Mouse (Mus musculus) neural tube, embryonic 11.5 days (tissue): ENCODE data around the gene Paf1. TPM values are rescaled to one million over a fixed set of nuclear protein-coding genes. Genes with fewer than 3 reads are reported as not detected.
A peak's percentile ranks its signal among the peaks of the same experiment; 100 is the strongest.

Experiments used
- ATAC-seq: fragments of 200-750 bp; cut with Nextera tagmentation; 2 replicates; pipeline ENCODE4 v1.8.0; 2017; ENCODE audit warnings: moderate number of reproducible peaks, mild to moderate bottlenecking, moderate TSS enrichment, moderate library complexity; ENCODE audit not compliant: insufficient read depth, low FRiP score, low TSS enrichment
- DNase-seq: peaks from one replicate; pipeline ENCODE4 v3.0.0-alpha.2; 2015; ENCODE audit warnings: low spot score
- H3K27ac ChIP-seq: fragments of 300-500 bp; sonication (generic); 2 replicates; pipeline ENCODE4 v1.5.1; 2014; ENCODE audit warnings: low read depth, mild to moderate bottlenecking, low read length
- H3K27me3 ChIP-seq: fragments of 300-500 bp; sonication (generic); 2 replicates; pipeline ENCODE4 v1.6.1; 2014; ENCODE audit warnings: mild to moderate bottlenecking, low read length, mixed read lengths; ENCODE audit not compliant: control insufficient read depth, insufficient read depth
- H3K36me3 ChIP-seq: fragments of 300-500 bp; sonication (generic); 2 replicates; pipeline ENCODE4 v1.6.1; 2014; ENCODE audit warnings: mild to moderate bottlenecking, low read length, moderate library complexity, mixed read lengths; ENCODE audit not compliant: control insufficient read depth, insufficient read depth
- H3K4me1 ChIP-seq: fragments of 300-500 bp; sonication (generic); 2 replicates; pipeline ENCODE4 v1.6.1; 2014; ENCODE audit warnings: low read length, mixed read lengths; ENCODE audit not compliant: control insufficient read depth, insufficient read depth
- H3K4me2 ChIP-seq: fragments of 300-500 bp; sonication (generic); 2 replicates; pipeline ENCODE4 v1.6.1; 2014; ENCODE audit warnings: low read depth, mild to moderate bottlenecking, moderate library complexity
- H3K4me3 ChIP-seq: fragments of 300-500 bp; sonication (generic); 2 replicates; pipeline ENCODE4 v1.5.1; 2014; ENCODE audit warnings: low read depth, low read length
- H3K9ac ChIP-seq: fragments of 300-500 bp; sonication (generic); 2 replicates; pipeline ENCODE4 v1.6.1; 2014; ENCODE audit warnings: mild to moderate bottlenecking, low read length
- H3K9me3 ChIP-seq: fragments of 300-500 bp; sonication (generic); 2 replicates; pipeline ENCODE4 v1.6.1; 2016; ENCODE audit warnings: low read length; ENCODE audit not compliant: control insufficient read depth
- WGBS: fragments of 180-500 bp; shearing (Covaris S2); extraction: QIAGEN DNeasy Blood & Tissue Kit; methylation state at CpG from one replicate; pipeline ENCODE4 v1.1.7; 2014; 5-methylcytosine and 5-hydroxymethylcytosine counted together
- polyA plus RNA-seq: library from polyadenylated mRNA; unstranded; fragments of >200 nt; fragmentation: Nextera tagmentation; extraction: Ambion mirVana; gene quantifications from 2 replicates; pipeline ENCODE4 v1.2.1, GENCODE M21; 2014

Gene Paf1
- polyA plus RNA-seq, 1 experiment from 2014 or later: 78.0 TPM

DNA sequence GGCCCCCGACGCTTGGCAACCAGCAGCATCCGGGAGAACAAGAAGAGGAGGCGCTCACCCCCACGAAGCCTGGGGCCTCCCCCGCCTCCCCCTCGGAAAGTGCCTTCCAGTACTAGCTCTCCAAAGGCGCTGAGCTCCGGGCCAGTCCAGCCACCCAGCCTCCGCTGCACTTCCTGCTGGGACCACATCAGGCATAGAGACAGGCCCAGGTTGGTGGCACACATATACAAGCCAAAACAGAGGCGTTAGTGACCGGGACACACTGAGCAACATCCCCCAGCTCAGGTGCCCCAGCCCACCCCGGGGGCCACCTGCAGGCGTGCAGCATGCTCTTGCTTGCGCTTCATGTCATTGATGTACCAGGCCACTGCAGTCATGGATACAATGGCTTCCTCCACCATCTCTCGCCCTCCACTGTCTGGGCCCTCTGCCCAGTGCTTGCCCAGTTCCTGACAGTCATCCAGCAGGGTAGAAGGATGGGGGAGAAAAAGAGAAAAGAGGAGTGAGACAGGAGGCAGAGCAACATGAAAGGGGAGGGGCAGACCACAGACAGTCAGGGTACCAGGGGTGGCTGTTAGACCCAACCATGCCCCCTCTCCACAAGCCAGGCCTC, 25.0 kb upstream of the Paf1 start:
- WGBS: 92% methylated on average over 16 of the region's 16 CpGs
- Histone ChIP-seq H3K9ac (no peak overlapping the region), H3K4me2 (no peak overlapping the region), H3K4me1 (peaks cover 12% of the 10 kb centered on the region), H3K9me3 (no peaks in the 10 kb centered on the region), H3K27ac (no peak overlapping the region), H3K4me3 (no peak overlapping the region), H3K27me3 (no peaks in the 10 kb centered on the region), H3K36me3 (peaks cover 33% of the 10 kb centered on the region)
- no peak for ATAC-seq
- DNase-seq: no peak

DNA sequence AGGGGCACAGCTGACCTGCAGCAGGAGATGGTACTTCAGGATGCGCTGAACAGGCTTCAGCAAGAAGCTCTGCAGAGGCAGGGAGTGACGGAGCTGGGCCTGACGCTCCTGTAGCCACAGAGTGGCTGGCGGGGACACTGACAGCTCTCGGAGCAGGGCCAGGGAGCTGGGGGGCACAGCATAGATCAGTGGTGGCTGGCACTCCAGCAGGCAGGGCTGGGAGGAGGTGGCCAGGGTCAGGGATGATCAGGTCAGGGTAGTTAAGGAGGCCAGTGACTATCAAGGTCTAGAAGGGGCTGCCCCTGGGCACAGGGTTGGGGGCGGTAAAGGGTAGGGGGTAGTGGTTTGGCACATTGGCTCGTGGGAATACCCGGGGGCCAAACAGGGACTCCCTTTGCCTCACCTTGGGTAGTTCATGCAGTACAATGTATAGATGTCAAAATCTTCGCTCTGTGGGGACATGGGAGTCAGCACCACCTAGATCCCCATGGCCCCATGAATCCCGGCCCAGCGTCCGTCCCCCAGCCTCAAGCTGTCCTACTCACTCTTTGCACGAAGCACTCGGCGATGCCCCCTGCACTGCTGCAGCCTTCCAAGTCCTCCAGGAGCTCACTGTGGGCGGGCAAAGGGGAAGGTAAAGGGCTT, 24.4 kb upstream of the Paf1 start:
- peaks cover 32% of the 10 kb centered on the region for H3K36me3 ChIP-seq
- no peak overlapping the region for H3K4me2 ChIP-seq
- no peak overlapping the region for H3K4me3 ChIP-seq
- H3K9ac ChIP-seq: no peak overlapping the region
- H3K27ac ChIP-seq: no peak overlapping the region
- no peak for DNase-seq
- no peak for ATAC-seq
- peaks cover 12% of the 10 kb centered on the region for H3K4me1 ChIP-seq
- H3K9me3 ChIP-seq: no peaks in the 10 kb centered on the region
- WGBS: 93% methylated on average over 16 of the region's 16 CpGs
- H3K27me3 ChIP-seq: no peaks in the 10 kb centered on the region

DNA sequence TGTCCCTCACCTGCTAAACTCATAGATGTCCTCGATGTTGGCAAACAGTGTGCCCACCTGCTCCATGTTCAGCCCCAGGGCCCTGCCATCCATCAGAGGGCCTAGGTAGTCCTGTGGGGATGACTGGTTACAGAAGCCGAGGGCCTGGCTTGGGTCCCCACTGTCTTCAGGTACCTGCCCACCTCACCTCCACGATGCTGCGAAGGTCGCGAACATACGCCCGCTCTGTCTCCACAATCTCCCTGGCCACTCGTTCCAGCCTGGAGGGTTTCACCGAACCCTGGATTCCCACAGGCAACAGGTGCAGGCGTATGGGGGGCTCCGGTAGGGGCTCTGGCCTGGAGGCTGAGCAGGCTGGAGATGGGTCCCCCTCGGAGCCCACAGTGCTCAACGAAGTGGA, 22.7 kb upstream of the Paf1 start:
- H3K4me2 ChIP-seq: peak overlapping the region; percentile 88; the same call in 1 of the 2 replicates
- peaks cover 22% of the 10 kb centered on the region for H3K36me3 ChIP-seq
- no peak overlapping the region for H3K27ac ChIP-seq
- no peaks in the 10 kb centered on the region for H3K27me3 ChIP-seq
- H3K4me3 ChIP-seq: peak overlapping the region; percentile 82
- ATAC-seq: no peak
- DNase-seq: no peak
- H3K9ac ChIP-seq: peak overlapping the region; percentile 26
- 93% methylated on average over 14 of the region's 14 CpGs for WGBS
- H3K4me1 ChIP-seq: peaks cover 12% of the 10 kb centered on the region
- H3K9me3 ChIP-seq: no peaks in the 10 kb centered on the region

DNA sequence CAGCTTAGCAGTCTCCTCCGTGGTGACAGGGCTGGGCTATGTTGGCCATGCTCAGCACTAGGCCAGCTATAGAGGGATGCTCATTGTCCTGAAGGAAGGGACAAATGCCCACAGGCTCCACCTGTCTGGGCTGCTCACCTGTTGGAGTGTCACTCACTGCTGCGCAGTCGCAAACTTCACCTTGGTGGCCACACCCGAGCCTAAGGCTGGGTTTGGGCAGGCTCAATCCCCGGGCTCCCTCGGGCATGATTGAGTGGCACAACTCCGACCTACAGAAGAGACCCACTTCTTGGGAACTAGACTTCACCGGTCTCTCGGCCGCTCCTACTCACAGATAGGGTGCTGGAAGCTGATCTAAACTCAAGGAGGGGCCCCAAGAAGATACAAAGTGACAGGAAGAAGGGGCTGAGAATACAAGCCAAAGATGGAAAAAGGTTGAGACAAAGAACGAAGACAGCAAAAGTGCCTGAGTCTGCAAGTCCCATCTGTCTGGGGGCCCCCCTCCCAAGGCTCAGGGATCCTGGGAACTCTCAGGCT, 21.7 kb upstream of the Paf1 start:
- Histone ChIP-seq H3K27ac (peak overlapping the region; percentile 88; the same call in 1 of the 2 replicates), H3K4me3 (peak overlapping the region; percentile 82), H3K27me3 (no peaks in the 10 kb centered on the region), H3K9me3 (no peaks in the 10 kb centered on the region), H3K4me2 (peak overlapping the region; percentile 88), H3K4me1 (peaks cover 17% of the 10 kb centered on the region), H3K9ac (peak overlapping the region; percentile 88), H3K36me3 (peaks cover 19% of the 10 kb centered on the region)
- DNase-seq (no peak), ATAC-seq (no peak)
- 9% methylated on average over 11 of the region's 11 CpGs for WGBS

DNA sequence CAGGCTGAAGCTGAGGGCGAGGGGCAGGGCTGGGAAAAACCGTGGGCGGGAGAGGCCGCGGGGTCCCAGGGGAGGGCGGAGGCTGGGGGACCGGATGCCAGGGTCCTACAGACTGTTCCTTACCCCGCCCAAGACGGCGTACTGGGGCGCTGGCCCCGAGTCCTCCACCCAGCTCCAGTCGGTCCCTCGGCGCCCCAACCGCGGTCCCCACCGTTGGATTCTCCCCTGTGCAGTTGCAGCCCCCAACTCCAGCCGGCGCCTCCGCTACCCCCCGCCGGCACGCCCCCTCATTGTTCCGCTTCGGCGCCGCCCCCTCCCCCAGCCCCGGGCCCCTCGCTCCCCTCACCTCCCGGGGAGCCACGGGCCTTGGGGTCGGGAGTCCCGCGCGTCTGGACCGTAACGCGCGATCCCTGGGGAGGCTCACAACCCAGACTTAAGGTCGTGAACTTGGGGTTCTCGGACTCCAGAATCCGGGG, 21.2 kb upstream of the Paf1 start:
- H3K9ac ChIP-seq: peak overlapping the region; percentile 88
- H3K4me3 ChIP-seq: peak overlapping the region; percentile 82
- H3K36me3 ChIP-seq: peaks cover 17% of the 10 kb centered on the region
- peak overlapping the region; percentile 88 for H3K4me2 ChIP-seq
- H3K9me3 ChIP-seq: no peaks in the 10 kb centered on the region
- peak; percentile 5; the same call in 1 of the 2 replicates for ATAC-seq
- H3K27ac ChIP-seq: peak overlapping the region; percentile 88
- DNase-seq: peak; percentile 65
- no peaks in the 10 kb centered on the region for H3K27me3 ChIP-seq
- WGBS: under 1% methylated on average over 36 of the region's 43 CpGs
- H3K4me1 ChIP-seq: peaks cover 22% of the 10 kb centered on the region

DNA sequence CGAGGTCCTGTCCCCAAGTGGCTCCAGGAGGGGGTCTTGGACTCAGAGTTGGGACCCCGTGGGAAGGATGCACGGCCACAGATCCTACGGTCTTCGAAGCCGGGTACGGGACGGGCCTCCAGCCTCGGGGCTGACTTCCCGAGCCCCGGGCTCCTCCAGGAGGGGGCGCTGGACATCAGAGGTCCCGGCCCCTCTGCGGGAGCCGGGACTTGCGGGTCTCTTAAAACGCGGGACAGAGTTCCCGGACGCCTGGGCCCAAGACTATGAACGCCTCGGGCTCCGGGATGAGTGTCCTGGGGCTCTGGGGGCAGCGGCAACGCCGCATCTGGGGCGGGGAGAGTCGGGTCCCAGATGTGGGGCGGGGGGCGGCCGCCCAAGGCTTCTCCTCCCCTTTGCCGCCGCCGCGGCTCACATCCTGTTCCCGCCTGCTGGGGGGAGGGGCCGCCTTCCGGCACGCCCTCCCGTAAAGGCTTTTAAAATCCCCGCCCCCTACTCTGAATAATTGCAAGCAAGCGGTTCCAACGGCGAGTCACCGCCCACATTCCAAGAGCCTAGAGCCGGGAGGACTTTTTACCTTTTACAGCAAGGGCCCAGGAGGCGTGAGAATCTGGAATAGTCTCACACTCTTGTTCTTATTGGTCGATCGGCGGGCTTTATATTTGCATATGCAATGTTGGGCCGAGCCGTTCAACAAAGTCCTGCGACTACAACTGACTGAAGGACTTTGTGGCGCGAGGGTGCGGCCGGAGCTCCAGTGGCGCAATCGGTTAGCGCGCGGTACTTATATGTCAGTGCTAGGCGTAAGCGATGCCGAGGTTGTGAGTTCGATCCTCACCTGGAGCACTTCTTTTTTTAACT, 20.3 kb upstream of the Paf1 start, which contains the start of gene Plekhg2:
TSS of gene Plekhg2 (minus strand) at position 349 of the 858 bp plus-strand sequence.
- H3K4me2 ChIP-seq: peak within 1 kb of the TSS; percentile 88
- peak within 1 kb of the TSS; percentile 88 for H3K9ac ChIP-seq
- H3K4me3 ChIP-seq: peak within 1 kb of the TSS; percentile 82
- under 1% methylated on average over 64 of the region's 66 CpGs for WGBS
- H3K27me3 ChIP-seq: no peaks in the 10 kb centered on the region
- peaks cover 24% of the 10 kb centered on the region for H3K4me1 ChIP-seq
- DNase-seq (peak; percentile 98), ATAC-seq (peak; percentile 75)
- no peaks in the 10 kb centered on the region for H3K9me3 ChIP-seq
- H3K36me3 ChIP-seq: peaks cover 9% of the 10 kb centered on the region
- peak within 1 kb of the TSS; percentile 88 for H3K27ac ChIP-seq

- Histone ChIP-seq H3K4me3 (peak overlapping the region; percentile 82), H3K36me3 (peaks cover 7% of the 10 kb centered on the region), H3K4me2 (peak overlapping the region; percentile 32), H3K27me3 (no peaks in the 10 kb centered on the region), H3K9ac (no peak overlapping the region), H3K27ac (peak overlapping the region; percentile 88; the same call in 1 of the 2 replicates), H3K9me3 (no peaks in the 10 kb centered on the region), H3K4me1 (peaks cover 29% of the 10 kb centered on the region)
- DNase-seq (peak; percentile 81), ATAC-seq (peak; percentile 10; the same call in 1 of the 2 replicates)
- under 1% methylated on average over 9 of the region's 9 CpGs for WGBS
Observed at GRCm38 (mm10) chr7:28373131-28373581, 19.6 kb upstream of the Paf1 start.

- H3K9ac ChIP-seq: no peak overlapping the region
- no peaks in the 10 kb centered on the region for H3K27me3 ChIP-seq
- H3K27ac ChIP-seq: 0 out of 2 replicates have a peak overlapping the region, but pooled peaks have one; percentile 27
- no peak overlapping the region for H3K4me2 ChIP-seq
- H3K4me3 ChIP-seq: no peak overlapping the region
- peaks cover 35% of the 10 kb centered on the region for H3K4me1 ChIP-seq
- DNase-seq: no peak
- peaks cover 7% of the 10 kb centered on the region for H3K36me3 ChIP-seq
- ATAC-seq: no peak
- H3K9me3 ChIP-seq: no peaks in the 10 kb centered on the region
- WGBS: 82% methylated on average over 7 of the region's 7 CpGs
Observed at GRCm38 (mm10) chr7:28373891-28374495, 18.8 kb upstream of the Paf1 start.
